Mouse (Mus musculus) liver, embryonic 13.5 days (tissue): Measurements from ENCODE around the gene Ripk4. TPM values are rescaled to one million over a fixed set of nuclear protein-coding genes. Genes with fewer than 3 reads are reported as not detected.

Experiments used
- polyA plus RNA-seq: library from polyadenylated mRNA; unstranded; fragments of >200 nt; fragmentation: Nextera tagmentation; extraction: Ambion mirVana; gene quantifications from 2 replicates; pipeline ENCODE4 v1.2.1, GENCODE M21; 2015

The Ripk4 gene
- polyA plus RNA-seq, 1 experiment from 2014 or later = 2.3 TPM

Other genes starting within 250 kb of the Ripk4 start
- 0.17 TPM in 1 of 2 replicates, not detected in the other for gene Fam3b, start 249.0 kb downstream of the Ripk4 start, polyA plus RNA-seq
- gene Tmprss2, start 152.6 kb downstream of the Ripk4 start, polyA plus RNA-seq = 2.5 and 3.3 TPM in 2 replicates
- 2.9 and 3.0 TPM in 2 replicates for gene Prdm15, start 88.1 kb upstream of the Ripk4 start, polyA plus RNA-seq
- gene C2cd2, start 198.8 kb upstream of the Ripk4 start, polyA plus RNA-seq = 5.0 and 5.6 TPM in 2 replicates
- gene Zbtb21, start 198.8 kb upstream of the Ripk4 start, polyA plus RNA-seq = 3.3 TPM in 2 replicates
- gene B230307C23Rik, start 233.5 kb upstream of the Ripk4 start, polyA plus RNA-seq = 13.9 and 17.0 TPM in 2 replicates